Mouse (Mus musculus): ENCODE measurements around the gene Ttll13.

DNA sequence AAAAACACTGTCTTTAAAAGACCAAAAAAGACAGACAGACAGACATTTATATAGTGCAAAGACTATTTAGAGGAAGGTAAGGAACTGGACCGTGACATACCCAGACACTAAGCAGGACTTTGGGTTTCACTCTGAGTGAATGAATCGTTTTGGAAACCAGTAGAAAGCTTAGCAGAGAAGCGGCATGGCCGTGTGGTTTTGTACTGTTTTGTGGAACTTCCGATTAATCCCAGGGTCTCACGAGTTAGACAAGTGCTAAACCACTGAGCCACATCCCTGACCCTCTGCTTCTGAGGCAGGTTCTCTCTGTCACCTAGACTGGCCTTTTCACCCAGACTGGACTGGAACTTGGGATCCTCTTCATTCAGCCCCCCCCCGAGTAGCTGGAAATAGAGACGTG, 31.7 kb upstream of the Ttll13 start:
- TF ChIP-seq CTCF (IDR thresholded peaks at IDR 0.05; ENCODE audit: low read depth), result no peak
- TF ChIP-seq EP300 (IDR thresholded peaks at IDR 0.05; ENCODE audit: low read depth), result no peak

All from liver, postnatal 0 days (tissue).